Mouse (Mus musculus): ENCODE measurements around the gene Ahcyl1. TPM values are rescaled to one million over a fixed set of nuclear protein-coding genes. Genes with fewer than 3 reads are reported as not detected.

Gene Ahcyl1
- polyA plus RNA-seq, 2 experiments: 97.1 to 142 TPM

GRCm38 (mm10) chr3:107619911-107620310 lies 76.4 kb downstream of the Ahcyl1 start:
- Histone ChIP-seq H3K4me2 (replicated peaks; ENCODE audit: low read depth, low read length, severe bottlenecking) (no peak overlapping the region), H3K9ac (ENCODE audit: low read depth, low read length, severe bottlenecking) (no peak overlapping the region), H3K9me3 (ENCODE audit: control insufficient read depth, low read length) (no peaks in the 10 kb centered on the region), H3K4me3 (replicated peaks; ENCODE audit: low read length) (no peak overlapping the region), H3K27me3 (ENCODE audit: control insufficient read depth, insufficient read depth, low read length) (no peaks in the 10 kb centered on the region), H3K4me1 (ENCODE audit: control insufficient read depth, insufficient read depth, low read length) (no peaks in the 10 kb centered on the region), H3K36me3 (ENCODE audit: control insufficient read depth, insufficient read depth, low read length) (peaks cover 97% of the 10 kb centered on the region), H3K27ac (replicated peaks; ENCODE audit: low read depth, low read length) (no peak overlapping the region)
- no peak for ATAC-seq (ENCODE audit: low FRiP score, low read depth)
- no peak for DNase-seq (ENCODE audit: low spot score)
- TF ChIP-seq POLR2A (IDR thresholded peaks at IDR 0.05; ENCODE audit: borderline replicate concordance, extremely low read depth, insufficient read depth, insufficient read length): no peak
- WGBS: 94% methylated on average over 6 of the region's 6 CpGs

GRCm38 (mm10) chr3:107617800-107618199 lies 78.6 kb downstream of the Ahcyl1 start:
- no peak overlapping the region for H3K4me3 ChIP-seq (replicated peaks; ENCODE audit: low read length)
- no peak for TF ChIP-seq POLR2A (IDR thresholded peaks at IDR 0.05; ENCODE audit: borderline replicate concordance, extremely low read depth, insufficient read depth, insufficient read length)
- DNase-seq (ENCODE audit: low spot score): no peak
- H3K9me3 ChIP-seq (ENCODE audit: control insufficient read depth, low read length): no peaks in the 10 kb centered on the region
- no peak overlapping the region for H3K9ac ChIP-seq (ENCODE audit: low read depth, low read length, severe bottlenecking)
- no peaks in the 10 kb centered on the region for H3K4me1 ChIP-seq (ENCODE audit: control insufficient read depth, insufficient read depth, low read length)
- no peak overlapping the region for H3K27ac ChIP-seq (replicated peaks; ENCODE audit: low read depth, low read length)
- no peak overlapping the region for H3K4me2 ChIP-seq (replicated peaks; ENCODE audit: low read depth, low read length, severe bottlenecking)
- ATAC-seq (ENCODE audit: low FRiP score, low read depth): no peak
- H3K36me3 ChIP-seq (ENCODE audit: control insufficient read depth, insufficient read depth, low read length): peaks cover 97% of the 10 kb centered on the region
- H3K27me3 ChIP-seq (ENCODE audit: control insufficient read depth, insufficient read depth, low read length): no peaks in the 10 kb centered on the region
- 97% methylated on average over 3 of the region's 3 CpGs for WGBS

Other genes starting within 250 kb of the Ahcyl1 start
- gene Kcnc4, start 237.0 kb downstream of the Ahcyl1 start, polyA plus RNA-seq (2012; rRNA removed): 1.4 and 1.8 TPM in 2 replicates
- 0.29 and 0.36 TPM in 2 replicates for gene Kcnc4, start 237.0 kb downstream of the Ahcyl1 start, polyA plus RNA-seq (2014; fragmentation: Nextera tagmentation; extraction: Ambion mirVana)
- 18.2 and 22.8 TPM in 2 replicates for gene Slc6a17, start 178.5 kb downstream of the Ahcyl1 start, polyA plus RNA-seq (2012; rRNA removed)
- gene Slc6a17, start 178.5 kb downstream of the Ahcyl1 start, polyA plus RNA-seq (2014; fragmentation: Nextera tagmentation; extraction: Ambion mirVana): 6.4 and 9.5 TPM in 2 replicates
- 0.31 TPM in 2 replicates for gene Ubl4b, start 141.5 kb downstream of the Ahcyl1 start, polyA plus RNA-seq (2012; rRNA removed)
- gene Ubl4b, start 141.5 kb downstream of the Ahcyl1 start, polyA plus RNA-seq (2014; fragmentation: Nextera tagmentation; extraction: Ambion mirVana): not detected in 2 replicates
- 9.5 and 13.9 TPM in 2 replicates for gene Alx3, start 101.5 kb downstream of the Ahcyl1 start, polyA plus RNA-seq (2012; rRNA removed)
- 14.9 and 16.5 TPM in 2 replicates for gene Alx3, start 101.5 kb downstream of the Ahcyl1 start, polyA plus RNA-seq (2014; fragmentation: Nextera tagmentation; extraction: Ambion mirVana)
- not detected in 2 replicates for gene Gm10961, start 65.2 kb downstream of the Ahcyl1 start, polyA plus RNA-seq (2012; rRNA removed)
- not detected in 2 replicates for gene Gm10961, start 65.2 kb downstream of the Ahcyl1 start, polyA plus RNA-seq (2014; fragmentation: Nextera tagmentation; extraction: Ambion mirVana)
- 74.1 and 78.5 TPM in 2 replicates for gene Strip1, start 64.9 kb downstream of the Ahcyl1 start, polyA plus RNA-seq (2012; rRNA removed)
- 59.7 and 71.9 TPM in 2 replicates for gene Strip1, start 64.9 kb downstream of the Ahcyl1 start, polyA plus RNA-seq (2014; fragmentation: Nextera tagmentation; extraction: Ambion mirVana)
- 14.9 and 16.3 TPM in 2 replicates for gene Csf1, start 63.9 kb upstream of the Ahcyl1 start, polyA plus RNA-seq (2012; rRNA removed)
- gene Csf1, start 63.9 kb upstream of the Ahcyl1 start, polyA plus RNA-seq (2014; fragmentation: Nextera tagmentation; extraction: Ambion mirVana): 12.7 and 13.6 TPM in 2 replicates
- 0.06 and 0.09 TPM in 2 replicates for gene Eps8l3, start 180.7 kb upstream of the Ahcyl1 start, polyA plus RNA-seq (2012; rRNA removed)
- not detected in 2 replicates for gene Eps8l3, start 180.7 kb upstream of the Ahcyl1 start, polyA plus RNA-seq (2014; fragmentation: Nextera tagmentation; extraction: Ambion mirVana)
- gene Gstm5, start 199.3 kb upstream of the Ahcyl1 start, polyA plus RNA-seq (2012; rRNA removed): 135 and 154 TPM in 2 replicates
- 214 and 228 TPM in 2 replicates for gene Gstm5, start 199.3 kb upstream of the Ahcyl1 start, polyA plus RNA-seq (2014; fragmentation: Nextera tagmentation; extraction: Ambion mirVana)
- 17.5 and 19.2 TPM in 2 replicates for gene Gstm7, start 235.3 kb upstream of the Ahcyl1 start, polyA plus RNA-seq (2012; rRNA removed)
- 19.8 and 25.7 TPM in 2 replicates for gene Gstm7, start 235.3 kb upstream of the Ahcyl1 start, polyA plus RNA-seq (2014; fragmentation: Nextera tagmentation; extraction: Ambion mirVana)
- 7.3 and 7.6 TPM in 2 replicates for gene Gstm6, start 247.2 kb upstream of the Ahcyl1 start, polyA plus RNA-seq (2012; rRNA removed)
- 9.5 and 13.0 TPM in 2 replicates for gene Gstm6, start 247.2 kb upstream of the Ahcyl1 start, polyA plus RNA-seq (2014; fragmentation: Nextera tagmentation; extraction: Ambion mirVana)

All from limb, embryonic 14.5 days (tissue).